Mouse (Mus musculus) CH12.LX (cell line): Measurements from ENCODE around the gene Mark1.

ENCODE experiments used
- BHLHE40 ChIP-seq: IDR thresholded peaks from 2 replicates; pipeline ENCODE4 v1.6.1; 2011; ENCODE audit warnings: mild to moderate bottlenecking, low read depth, low read length, improper control_type of control experiment
- CHD2 ChIP-seq: IDR thresholded peaks from 2 replicates; pipeline ENCODE4 v1.6.1; 2011; ENCODE audit warnings: low read length, improper control_type of control experiment
- CTCF ChIP-seq, 2 experiments: IDR thresholded peaks in 1 of 2; conservative IDR thresholded peaks in 1 of 2; 2 replicates each; pipeline ENCODE4 v1.5.1; 2011 to 2012; ENCODE audit warnings: low read depth in 2 of 2, low read length in 2 of 2, improper control_type of control experiment in 1 of 2, inconsistent platforms in 1 of 2, mild to moderate bottlenecking in 1 of 2, moderate library complexity in 1 of 2
- HCFC1 ChIP-seq: IDR thresholded peaks from 2 replicates; pipeline ENCODE4 v1.6.1; 2012; ENCODE audit warnings: low read depth, mild to moderate bottlenecking, inconsistent platforms, low read length, improper control_type of control experiment
- RCOR1 ChIP-seq: conservative IDR thresholded peaks from 2 replicates; pipeline ENCODE4 v1.6.1; 2012; ENCODE audit warnings: low read depth, mild to moderate bottlenecking, inconsistent platforms, low read length, improper control_type of control experiment

GRCm38 (mm10) chr1:184958818-184959217, 40.6 kb downstream of the Mark1 start:
- TF ChIP-seq RCOR1, result no peak
- TF ChIP-seq CHD2, result no peak
- TF ChIP-seq CTCF (conservative IDR thresholded peaks at IDR 0.05 in 1 of 2, IDR thresholded peaks at IDR 0.05 in 1 of 2; ENCODE audit: low read depth in 2 of 2, low read length in 2 of 2), result no peak
- TF ChIP-seq BHLHE40, result no peak
- no peak for TF ChIP-seq HCFC1
